Mouse (Mus musculus) midbrain, embryonic 11.5 days (tissue): Measurements from ENCODE around the gene Lect2. TPM values are rescaled to one million over a fixed set of nuclear protein-coding genes. Genes with fewer than 3 reads are reported as not detected.

Source experiments
- ATAC-seq: fragments of 200-750 bp; cut with Nextera tagmentation; 2 replicates; pipeline ENCODE4 v1.8.0; 2017; ENCODE audit warnings: moderate TSS enrichment, moderate library complexity; ENCODE audit not compliant: low FRiP score
- DNase-seq: peaks from one replicate; pipeline ENCODE4 v3.0.0; 2015; ENCODE audit warnings: low spot score; ENCODE audit errors: missing footprints
- H3K27ac ChIP-seq: fragments of 300-500 bp; sonication (generic); 2 replicates; pipeline ENCODE4 v1.5.1; 2014; ENCODE audit warnings: low read depth, low read length
- H3K27me3 ChIP-seq: fragments of 300-500 bp; sonication (generic); 2 replicates; pipeline ENCODE4 v1.6.1; 2014; ENCODE audit warnings: mild to moderate bottlenecking, low read length, moderate library complexity, mixed read lengths; ENCODE audit not compliant: control insufficient read depth, insufficient read depth
- H3K36me3 ChIP-seq: fragments of 300-500 bp; sonication (generic); 2 replicates; pipeline ENCODE4 v1.6.1; 2014; ENCODE audit warnings: mild to moderate bottlenecking, low read length, moderate library complexity, mixed read lengths; ENCODE audit not compliant: control insufficient read depth, insufficient read depth
- H3K4me1 ChIP-seq: fragments of 300-500 bp; sonication (generic); 2 replicates; pipeline ENCODE4 v1.6.1; 2014; ENCODE audit warnings: low read length; ENCODE audit not compliant: control insufficient read depth, insufficient read depth
- H3K4me2 ChIP-seq: fragments of 300-500 bp; sonication (generic); 2 replicates; pipeline ENCODE4 v1.6.1; 2014; ENCODE audit warnings: mild to moderate bottlenecking, moderate library complexity
- H3K4me3 ChIP-seq: fragments of 300-500 bp; sonication (generic); 2 replicates; pipeline ENCODE4 v1.5.1; 2014; ENCODE audit warnings: low read depth, low read length
- H3K9ac ChIP-seq: fragments of 300-500 bp; sonication (generic); 2 replicates; pipeline ENCODE4 v1.6.1; 2014; ENCODE audit warnings: low read length
- H3K9me3 ChIP-seq: fragments of 300-500 bp; sonication (generic); 2 replicates; pipeline ENCODE4 v1.6.1; 2016; ENCODE audit warnings: low read length; ENCODE audit not compliant: control insufficient read depth
- WGBS: fragments of 180-500 bp; shearing (Covaris S2); extraction: QIAGEN DNeasy Blood & Tissue Kit; methylation state at CpG from one replicate; pipeline ENCODE4 v1.1.7; 2014; 5-methylcytosine and 5-hydroxymethylcytosine counted together
- polyA plus RNA-seq: library from polyadenylated mRNA; unstranded; fragments of >200 nt; fragmentation: Nextera tagmentation; extraction: Ambion mirVana; gene quantifications from 2 replicates; pipeline ENCODE4 v1.2.1, GENCODE M21; 2014

Lect2 gene
- polyA plus RNA-seq, 1 experiment from 2014 or later: not detected

- DNase-seq (no peak), ATAC-seq (no peak)
- H3K36me3 ChIP-seq: no peaks in the 10 kb centered on the region
- no peaks in the 10 kb centered on the region for H3K9me3 ChIP-seq
- no peak overlapping the region for H3K9ac ChIP-seq
- no peak overlapping the region for H3K4me2 ChIP-seq
- 78% methylated on average over 2 of the region's 2 CpGs for WGBS
- no peak overlapping the region for H3K27ac ChIP-seq
- no peaks in the 10 kb centered on the region for H3K27me3 ChIP-seq
- no peak overlapping the region for H3K4me3 ChIP-seq
- H3K4me1 ChIP-seq: no peaks in the 10 kb centered on the region
These were observed 38.5 kb downstream of the Lect2 start for GRCm38 (mm10) chr13:56509796-56510195.

- no peak overlapping the region for H3K9ac ChIP-seq
- H3K4me1 ChIP-seq: no peaks in the 10 kb centered on the region
- H3K27me3 ChIP-seq: no peaks in the 10 kb centered on the region
- H3K36me3 ChIP-seq: no peaks in the 10 kb centered on the region
- ATAC-seq (no peak), DNase-seq (no peak)
- no peak overlapping the region for H3K4me2 ChIP-seq
- H3K27ac ChIP-seq: no peak overlapping the region
- H3K9me3 ChIP-seq: no peaks in the 10 kb centered on the region
- no peak overlapping the region for H3K4me3 ChIP-seq
- 87% methylated on average over 6 of the region's 6 CpGs for WGBS
These were observed 41.3 kb downstream of the Lect2 start for GRCm38 (mm10) chr13:56506871-56507496.

- Histone ChIP-seq H3K27me3 (no peaks in the 10 kb centered on the region), H3K27ac (no peak overlapping the region), H3K9me3 (no peaks in the 10 kb centered on the region), H3K4me2 (no peak overlapping the region), H3K36me3 (no peaks in the 10 kb centered on the region), H3K9ac (no peak overlapping the region), H3K4me3 (no peak overlapping the region), H3K4me1 (no peaks in the 10 kb centered on the region)
- DNase-seq (no peak), ATAC-seq (no peak)
- 77% methylated on average over 6 of the region's 6 CpGs for WGBS
These were observed 46.4 kb downstream of the Lect2 start for GRCm38 (mm10) chr13:56501866-56502420.

DNA sequence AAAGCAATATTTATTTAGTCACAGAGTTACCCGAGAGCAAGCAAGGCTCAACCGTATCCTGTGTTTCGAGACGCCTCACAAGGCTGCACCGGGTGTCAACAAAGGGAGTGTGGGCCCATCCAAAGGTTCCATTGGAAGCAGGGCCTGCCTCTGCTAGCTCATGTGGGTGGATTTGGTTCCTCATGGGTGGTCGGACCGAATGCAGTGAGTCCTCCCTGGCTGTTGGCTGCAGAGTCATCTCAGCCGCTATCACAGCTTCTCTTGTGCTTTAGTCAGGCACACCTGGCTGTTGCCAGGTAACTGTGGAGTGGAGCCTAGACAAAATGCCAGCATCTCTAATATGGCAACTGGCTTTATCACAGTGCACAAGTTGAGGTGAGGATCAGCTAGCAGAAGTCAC is 47.7 kb downstream of the Lect2 start:
- Histone ChIP-seq H3K4me1 (no peaks in the 10 kb centered on the region), H3K9me3 (no peaks in the 10 kb centered on the region), H3K36me3 (no peaks in the 10 kb centered on the region), H3K4me3 (no peak overlapping the region), H3K27ac (no peak overlapping the region), H3K4me2 (no peak overlapping the region), H3K27me3 (no peaks in the 10 kb centered on the region), H3K9ac (no peak overlapping the region)
- ATAC-seq (no peak), DNase-seq (no peak)
- WGBS: 91% methylated on average over 8 of the region's 8 CpGs

GRCm38 (mm10) chr13:56500132-56500531 is 48.2 kb downstream of the Lect2 start:
- Histone ChIP-seq H3K36me3 (no peaks in the 10 kb centered on the region), H3K4me3 (no peak overlapping the region), H3K9me3 (no peaks in the 10 kb centered on the region), H3K9ac (no peak overlapping the region), H3K27ac (no peak overlapping the region), H3K27me3 (no peaks in the 10 kb centered on the region), H3K4me2 (no peak overlapping the region), H3K4me1 (no peaks in the 10 kb centered on the region)
- DNase-seq (no peak), ATAC-seq (no peak)
- WGBS: 72% methylated on average over 3 of the region's 3 CpGs

DNA sequence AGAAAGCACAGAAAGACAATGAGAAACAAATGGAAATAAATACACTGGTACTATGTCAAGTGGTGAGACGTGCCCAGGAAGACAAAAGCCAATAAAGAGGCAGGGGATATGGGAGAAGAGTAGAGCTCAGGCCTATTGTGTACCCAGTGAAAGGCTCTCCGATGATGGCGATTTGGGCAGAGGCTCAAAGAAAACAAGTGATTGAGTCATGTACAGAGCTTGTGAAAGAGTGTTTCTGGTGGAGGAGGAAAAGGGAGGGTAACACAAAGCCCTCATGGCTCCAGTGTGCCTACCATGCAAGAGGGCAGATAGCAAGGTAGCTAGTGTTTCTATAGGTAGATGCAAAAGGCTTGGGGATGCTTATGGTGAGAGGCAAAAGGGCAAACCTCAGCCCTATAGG is 53.9 kb downstream of the Lect2 start:
- DNase-seq: no peak
- 51% methylated on average over 3 of the region's 3 CpGs for WGBS
- no peak for ATAC-seq

More for the DNA sequence above, 53.9 kb downstream of the Lect2 start:
- H3K9me3 ChIP-seq: no peaks in the 10 kb centered on the region
- H3K27me3 ChIP-seq: no peaks in the 10 kb centered on the region
- no peak overlapping the region for H3K4me3 ChIP-seq
- no peaks in the 10 kb centered on the region for H3K4me1 ChIP-seq
- H3K36me3 ChIP-seq: no peaks in the 10 kb centered on the region
- H3K27ac ChIP-seq: no peak overlapping the region
- H3K9ac ChIP-seq: no peak overlapping the region
- no peak overlapping the region for H3K4me2 ChIP-seq

Other genes with a start within 250 kb of the Lect2 start
- not detected in 2 replicates for gene Gm3045, start 121.9 kb downstream of the Lect2 start, polyA plus RNA-seq
- not detected in 2 replicates for gene Slc25a48, start 110.1 kb downstream of the Lect2 start, polyA plus RNA-seq
- gene Il9, start 66.3 kb downstream of the Lect2 start, polyA plus RNA-seq: not detected in 2 replicates
- 1.9 and 3.0 TPM in 2 replicates for gene Fbxl21, start 26.0 kb downstream of the Lect2 start, polyA plus RNA-seq
- 20.2 and 25.3 TPM in 2 replicates for gene Tgfbi, start 61.0 kb upstream of the Lect2 start, polyA plus RNA-seq
- gene Smad5, start 154.5 kb upstream of the Lect2 start, polyA plus RNA-seq: 43.4 and 45.4 TPM in 2 replicates
- not detected in 2 replicates for gene Gm45623, start 205.3 kb upstream of the Lect2 start, polyA plus RNA-seq